Mouse (Mus musculus): ENCODE results near the gene Batf2.
"Not testable (repeated sequence)": the region's sequence is repeated elsewhere in the genome, so short reads cannot be mapped to it uniquely, and the experiment has no call there.

Gene Batf2

DNA sequence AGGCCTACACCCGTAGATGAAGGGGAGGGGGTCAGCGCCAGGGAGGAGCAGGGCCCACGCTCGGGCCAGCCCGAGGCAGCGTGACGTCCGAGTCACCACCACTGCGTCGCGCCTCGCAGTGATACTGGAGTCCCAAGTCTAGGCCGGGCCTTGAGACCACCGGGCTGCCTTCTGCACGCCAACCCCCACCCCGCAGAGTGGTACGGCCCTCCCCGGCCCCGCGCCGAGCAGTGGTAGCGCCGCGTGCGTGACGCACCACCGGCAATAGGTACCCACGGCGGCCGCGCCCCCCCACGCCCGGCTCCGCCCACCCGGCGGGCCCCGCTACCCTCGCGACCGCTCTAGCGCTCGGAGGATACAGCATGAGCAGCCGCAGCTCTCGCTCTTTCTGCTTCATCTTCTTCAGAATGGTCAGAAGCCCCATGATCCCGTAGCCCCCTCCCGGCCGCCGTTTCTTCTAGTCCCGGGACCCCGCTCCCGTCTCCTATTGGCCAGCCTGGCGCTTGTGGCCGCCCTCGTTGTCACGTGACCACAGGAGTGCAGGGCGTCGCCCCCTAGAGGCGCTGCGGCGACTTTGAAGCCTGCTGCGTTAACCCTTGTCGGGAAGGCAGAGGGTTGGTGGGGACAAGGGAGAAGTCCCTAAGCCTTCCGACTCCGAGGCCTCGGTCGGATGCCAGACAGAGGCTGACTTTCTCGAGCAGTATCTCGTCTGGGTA, at the start of gene Batf2:
Gene Batf2, plus strand, starts transcription at position 306 of the 716 bp plus-strand sequence.
- peak; percentile 91 for DNase-seq

DNA sequence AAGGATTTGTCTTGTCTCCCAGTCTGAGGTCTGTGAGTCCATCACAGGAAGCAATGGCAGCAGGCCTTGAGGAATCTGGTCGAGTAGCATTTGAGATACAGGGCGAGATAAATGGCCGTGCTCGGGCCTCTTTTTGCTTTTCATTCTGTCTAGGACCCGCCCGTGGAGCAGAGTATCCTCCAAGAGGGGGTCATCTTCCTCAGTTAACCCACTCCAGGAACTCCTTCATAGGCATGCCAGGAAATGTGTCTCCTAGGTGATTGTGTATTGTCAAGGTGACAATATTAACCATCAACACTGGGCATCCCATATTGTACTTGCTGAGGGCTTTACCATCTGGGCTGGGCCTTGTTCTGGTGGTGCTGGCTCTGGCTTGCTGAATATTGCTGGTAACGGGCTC, 46.7 kb upstream of the Batf2 start, which contains the start of gene AC131692.1:
Gene AC131692.1, plus strand, starts transcription at position 301 of the 400 bp plus-strand sequence.
- DNase-seq: no peak

DNA sequence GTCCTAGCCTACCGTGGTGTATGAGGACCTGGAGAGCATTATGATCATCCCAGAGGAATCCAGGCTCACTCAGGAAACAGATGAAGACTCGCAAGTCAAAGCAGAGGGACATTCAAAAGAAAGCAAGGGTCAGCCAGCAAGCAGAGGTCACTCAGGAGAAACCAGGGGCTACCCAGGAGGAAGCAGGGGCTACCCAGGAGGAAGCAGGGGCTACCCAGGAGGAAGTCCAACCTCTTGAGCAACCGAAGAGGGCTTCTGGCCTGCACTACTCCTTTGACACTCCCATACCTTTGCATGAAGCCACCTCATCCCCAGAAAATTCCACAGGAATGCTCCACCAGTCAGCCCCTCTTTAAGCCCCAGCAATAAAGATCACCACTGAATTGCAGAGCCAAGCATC, 42.9 kb upstream of the Batf2 start:
- DNase-seq: no peak

DNA sequence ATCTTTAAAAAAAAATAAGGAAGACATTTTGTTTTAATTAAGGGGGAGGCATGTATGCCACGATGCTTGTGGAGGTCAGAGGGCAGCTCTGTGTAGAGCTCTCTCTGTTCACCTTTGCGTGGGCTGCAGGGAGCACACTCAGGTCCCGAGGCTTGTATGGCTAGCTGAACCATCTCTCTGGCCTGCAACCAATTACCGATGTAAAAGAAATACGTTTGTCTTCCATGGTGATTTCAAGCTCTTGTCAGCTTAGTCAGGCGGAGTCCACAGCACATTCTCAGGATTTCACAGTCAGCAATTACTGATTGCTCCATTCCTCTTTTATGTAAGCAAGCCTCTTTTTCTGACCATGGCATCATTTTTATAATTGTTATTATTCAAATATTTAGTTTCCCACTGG, 39.6 kb upstream of the Batf2 start:
- no peak for DNase-seq

DNA sequence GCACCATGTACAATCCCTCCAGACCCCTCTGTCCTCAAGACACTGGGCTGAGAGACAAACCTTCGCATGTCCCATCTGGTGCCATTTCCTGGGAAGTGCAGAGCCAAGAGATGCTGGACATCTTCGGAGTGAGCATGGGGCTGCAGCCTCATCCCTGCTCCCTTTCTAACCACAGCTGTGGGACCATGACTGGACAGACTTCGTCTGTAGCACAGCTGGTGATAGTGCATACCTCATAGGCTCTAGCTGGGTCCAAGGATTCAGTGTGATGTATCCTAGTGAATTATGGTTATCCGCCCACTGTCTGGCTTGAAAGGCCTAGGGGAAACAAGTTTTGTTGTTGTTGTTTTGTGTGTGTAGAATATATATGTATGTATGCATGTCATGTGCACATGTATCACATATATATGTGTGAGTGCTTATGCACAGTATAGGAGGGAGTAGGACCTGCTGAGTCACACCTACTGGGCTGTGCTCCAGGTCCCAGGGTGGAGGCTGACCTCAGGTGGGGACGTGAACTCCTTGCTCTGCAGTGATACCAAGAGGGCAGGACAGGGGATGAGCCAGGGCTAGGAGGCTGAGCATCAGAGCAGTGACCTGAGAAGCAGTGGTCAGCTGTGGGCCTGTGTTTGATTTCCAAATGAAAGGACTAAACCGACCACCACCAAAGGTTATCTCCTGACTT, 38.5 kb upstream of the Batf2 start:
- DNase-seq: no peak

DNA sequence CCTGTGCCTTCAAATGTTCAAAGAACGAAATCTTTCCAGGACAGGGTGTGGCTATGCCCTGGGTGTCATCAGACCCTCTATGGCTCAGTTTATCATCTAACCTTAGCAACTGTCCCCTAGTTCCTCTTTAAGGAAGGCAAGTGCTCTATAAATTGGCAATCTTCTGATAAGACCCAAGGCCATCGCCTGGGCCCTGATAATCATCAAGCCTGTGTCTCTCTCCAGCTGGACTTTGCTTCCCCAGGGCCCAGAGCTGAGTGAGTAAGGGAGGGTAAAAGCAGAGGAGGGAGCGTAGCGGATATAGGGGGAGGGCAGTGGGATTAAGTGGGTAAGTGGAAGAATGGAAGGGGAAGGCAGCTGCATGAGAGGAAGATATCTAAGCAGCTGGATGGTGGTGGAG, 36.3 kb upstream of the Batf2 start:
- DNase-seq: no peak

DNA sequence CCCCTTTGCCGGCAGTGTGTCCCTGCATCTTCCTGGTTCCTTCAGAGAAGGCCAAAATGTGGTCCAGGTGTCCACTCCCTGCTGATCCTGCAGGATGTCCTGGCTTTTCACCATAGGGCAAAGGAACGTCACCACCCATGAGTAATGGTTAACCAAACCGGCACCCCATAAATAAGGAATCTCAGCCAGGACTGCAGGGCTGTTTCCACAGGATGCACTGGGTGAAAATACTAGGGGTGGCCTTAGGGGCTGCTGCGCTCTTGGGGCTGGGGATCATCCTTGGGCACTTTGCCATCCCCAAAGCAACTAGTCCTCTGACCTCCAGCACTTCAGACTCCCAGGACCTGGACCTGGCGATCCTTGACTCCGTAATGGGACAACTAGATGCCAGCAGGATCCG, 35.2 kb upstream of the Batf2 start, which contains the start of gene Naaladl1:
Gene Naaladl1, plus strand, starts transcription at position 197 of the 400 bp plus-strand sequence.
- DNase-seq: no peak

DNA sequence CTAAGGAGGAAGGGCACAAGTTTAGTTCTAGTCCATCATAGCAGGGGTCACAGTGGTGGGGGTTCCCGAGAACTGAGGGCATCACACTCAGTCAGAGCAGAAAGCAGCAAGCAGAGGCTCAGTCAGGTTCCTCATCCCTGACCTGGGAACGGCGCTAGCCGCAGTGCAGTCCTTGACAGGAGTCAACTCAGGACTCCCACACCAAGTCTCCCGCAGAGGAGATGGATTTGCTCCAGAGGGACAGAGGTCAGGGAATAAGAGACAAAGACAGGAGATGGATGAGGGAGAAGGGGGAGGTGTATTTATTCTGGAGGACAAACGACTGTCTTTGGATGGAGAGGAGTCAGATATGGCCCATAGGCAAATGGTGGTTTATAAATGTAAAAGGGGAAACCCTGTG, 27.7 kb upstream of the Batf2 start:
- no peak for DNase-seq

DNA sequence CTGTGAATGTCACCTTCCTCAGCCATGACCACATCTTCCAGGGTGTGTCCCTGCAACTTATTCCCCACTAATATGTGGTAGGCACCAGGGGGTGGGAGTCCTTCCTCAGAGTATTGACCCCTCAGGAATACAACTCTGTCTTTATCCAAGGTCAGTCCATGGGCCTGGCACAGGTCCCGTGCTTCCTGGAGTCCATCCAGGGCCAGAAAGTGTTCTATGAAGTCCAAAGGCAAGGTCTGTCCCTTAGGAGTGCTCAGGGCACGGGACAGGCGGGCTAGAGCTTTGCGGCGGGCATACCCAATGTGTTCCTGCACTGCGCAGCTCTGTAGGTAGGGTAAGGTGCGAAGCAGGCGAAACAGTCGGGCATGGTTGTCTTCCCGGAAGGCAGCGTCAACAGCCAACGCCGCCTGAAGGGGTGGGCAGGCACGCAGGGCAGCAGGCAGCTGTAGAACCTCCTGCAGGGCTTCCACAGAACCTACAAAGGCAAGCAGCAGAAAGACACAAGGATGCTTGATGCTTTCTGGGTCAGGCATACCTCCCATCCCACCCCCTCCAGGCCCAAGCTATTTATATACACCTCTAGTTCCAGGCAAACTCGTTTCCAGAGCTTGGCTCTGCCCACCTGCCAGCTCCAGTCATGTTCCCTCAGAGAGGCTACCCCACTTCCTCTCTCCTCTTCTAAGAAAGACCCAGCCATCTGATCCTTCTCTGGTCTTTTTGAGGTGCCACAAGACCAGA, 24.5 kb upstream of the Batf2 start:
- no peak for DNase-seq

DNA sequence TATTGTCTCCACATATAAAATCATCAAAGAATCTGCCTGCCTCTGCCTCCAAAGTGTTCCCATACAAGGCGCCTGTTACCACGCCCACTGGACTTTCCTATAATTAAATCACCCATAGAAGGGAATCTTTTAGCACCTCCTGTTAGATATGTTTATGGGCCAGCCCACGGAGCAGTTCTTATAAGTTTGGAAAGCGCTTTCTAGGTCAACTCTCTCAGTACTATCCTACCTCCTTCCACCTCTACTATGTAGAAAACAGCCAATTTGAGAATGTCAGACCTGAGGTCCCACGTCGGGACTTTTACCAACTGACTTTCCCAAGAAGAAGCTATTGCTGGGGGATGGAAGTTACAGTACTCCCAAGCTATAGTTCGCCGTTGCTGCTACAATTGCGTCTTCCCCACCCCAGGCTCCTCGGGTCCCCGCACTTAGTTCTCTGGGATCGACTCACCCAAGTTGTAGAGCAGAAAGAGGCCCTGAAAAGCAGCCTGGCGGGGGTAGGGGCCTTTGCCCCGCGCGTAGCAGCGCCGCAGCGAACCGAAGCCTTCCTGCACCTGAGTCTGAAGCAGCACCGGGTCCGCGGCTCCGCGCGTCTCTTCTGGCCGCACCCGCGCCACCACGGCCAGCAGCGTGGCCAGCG, 23.3 kb upstream of the Batf2 start:
- DNase-seq: no peak

DNA sequence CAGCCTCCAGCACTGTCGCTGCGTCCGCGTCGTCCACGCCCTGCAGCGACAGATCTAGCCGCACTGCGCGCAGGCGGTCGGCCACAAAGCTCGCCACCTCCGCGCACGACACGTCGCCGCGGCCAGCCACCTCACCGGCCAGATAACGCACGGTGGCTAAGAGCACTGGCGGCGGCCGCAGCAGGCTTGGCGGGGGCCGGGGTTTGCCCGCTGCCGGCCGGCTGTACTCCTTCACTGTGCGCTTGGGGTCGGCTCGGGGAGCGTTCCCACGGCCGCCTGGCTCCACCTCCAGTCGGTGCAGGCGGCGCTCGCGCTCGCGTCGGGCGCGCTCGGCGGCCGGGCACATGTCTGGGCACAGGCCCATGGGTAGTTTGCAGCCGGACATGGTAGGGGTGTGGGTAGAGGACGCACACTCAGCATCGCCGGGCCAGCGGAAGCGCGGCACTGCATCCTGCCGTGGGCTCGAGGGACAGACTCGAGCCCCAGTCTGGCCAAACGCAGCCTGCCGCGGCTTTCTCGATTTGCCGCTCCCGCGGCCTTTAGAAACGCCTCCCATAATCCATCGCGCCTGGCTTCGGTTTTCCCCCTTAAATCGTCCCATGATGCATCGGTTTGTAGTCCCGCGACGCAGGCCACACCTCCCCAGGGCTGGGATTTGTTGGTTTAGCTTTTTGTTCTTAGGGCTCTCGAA, 22.7 kb upstream of the Batf2 start, which contains the start of gene Sac3d1:
Gene Sac3d1, minus strand, starts transcription at position 665 of the 691 bp plus-strand sequence.
- peak; percentile 86 for DNase-seq

DNA sequence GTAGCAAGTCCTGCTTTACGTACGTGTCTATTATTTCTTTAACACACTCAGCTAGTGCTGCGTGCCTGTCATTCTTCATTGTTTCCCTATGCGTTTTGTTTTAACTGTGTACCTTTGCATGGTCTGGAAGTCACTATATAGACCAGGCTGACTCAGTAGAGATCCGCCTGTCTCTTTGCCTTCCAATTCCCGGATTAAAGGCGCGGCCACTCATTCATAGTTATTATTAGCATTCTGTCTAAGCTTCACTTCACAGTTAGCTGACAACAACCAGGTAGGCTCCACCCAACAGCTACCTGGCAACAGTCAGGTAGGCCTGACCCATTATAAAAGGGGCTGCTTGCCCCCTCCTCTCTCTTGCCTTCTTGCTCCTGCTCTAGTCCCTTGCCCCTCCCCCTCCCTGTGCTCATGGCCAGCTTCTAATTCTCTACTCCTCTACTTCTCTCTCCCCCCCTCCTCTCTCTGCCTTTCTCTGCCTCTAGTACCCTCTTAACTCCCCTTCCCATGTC, 22.1 kb upstream of the Batf2 start:
- no peak for DNase-seq

DNA sequence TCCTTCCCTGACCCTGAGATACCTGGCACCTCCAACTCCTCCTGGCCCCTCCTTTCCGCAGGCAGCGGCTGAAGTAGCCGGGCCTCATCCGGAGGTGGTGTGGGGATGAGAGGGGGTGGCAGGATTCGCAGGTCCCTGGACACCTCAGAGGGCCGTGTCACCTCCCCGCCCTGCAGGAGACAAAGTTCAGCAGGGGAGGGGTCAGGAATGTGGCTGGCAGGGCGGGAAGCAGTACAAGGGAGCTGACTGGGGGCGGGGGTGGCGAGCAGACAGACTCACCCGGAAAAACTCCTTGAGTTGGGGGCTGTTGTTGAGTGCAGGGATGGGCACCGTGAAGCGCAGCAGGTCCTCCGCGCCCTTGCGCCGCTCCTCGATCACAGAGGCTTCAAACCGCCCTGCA, 19.0 kb upstream of the Batf2 start:
- no peak for DNase-seq

DNA sequence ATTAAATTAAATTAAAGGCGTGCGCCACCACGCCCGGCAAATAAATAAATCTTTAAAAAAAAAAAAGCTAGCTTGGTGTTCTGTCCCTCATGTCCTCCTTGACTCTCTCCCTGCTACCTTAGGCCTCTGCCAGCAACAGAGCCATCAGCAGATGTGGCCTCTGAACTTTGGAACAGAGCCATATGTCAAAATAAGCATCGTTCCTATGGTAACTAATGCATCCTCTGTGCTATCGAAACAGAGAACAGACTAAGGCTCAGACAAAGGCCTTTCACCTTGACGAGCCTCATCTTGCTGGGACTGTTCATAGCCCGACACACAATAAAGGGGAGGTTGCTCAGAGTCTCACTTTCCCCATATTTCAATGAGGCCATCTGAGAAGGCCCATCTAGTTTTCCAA, 17.5 kb upstream of the Batf2 start:
- DNase-seq: no peak

DNA sequence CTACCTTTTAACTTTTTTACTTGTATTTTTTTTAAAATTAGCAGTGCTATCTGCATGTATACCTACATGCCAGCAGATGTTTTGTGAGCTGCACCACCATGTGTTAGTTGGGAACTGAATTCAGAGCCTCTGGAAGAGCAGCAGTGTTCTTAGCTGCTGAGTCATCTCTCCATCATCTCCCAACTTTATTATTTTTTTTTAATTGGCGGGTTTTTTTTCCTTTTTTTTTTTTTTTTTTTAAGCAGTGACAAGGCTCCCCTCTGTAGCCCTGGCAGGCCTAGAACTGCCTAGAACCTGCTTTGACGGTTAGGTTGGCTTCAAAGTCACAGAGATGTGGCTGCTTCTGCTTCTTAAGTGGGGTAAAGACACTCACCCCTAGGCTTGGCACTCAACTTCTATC, 15.9 kb upstream of the Batf2 start:
- no peak for DNase-seq

DNA sequence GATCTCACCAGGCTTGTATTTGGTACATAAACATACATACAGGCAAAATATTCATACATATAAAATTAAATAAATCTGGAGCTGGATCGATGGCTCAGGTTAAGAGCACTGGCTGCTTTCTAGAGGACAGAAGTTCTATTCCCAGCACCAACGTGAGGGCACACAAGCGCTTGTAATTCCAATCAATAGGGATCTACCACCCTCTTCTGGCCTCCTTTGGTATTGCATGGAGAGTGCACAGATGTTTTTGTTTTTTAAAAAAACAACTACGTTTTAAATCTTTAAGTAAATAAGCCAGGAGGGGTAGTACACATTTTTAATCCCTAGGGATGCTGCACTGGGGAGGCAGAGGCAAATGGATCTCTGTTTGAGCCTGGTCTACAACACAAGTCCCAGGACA, 14.5 kb upstream of the Batf2 start:
- DNase-seq: peak; percentile 74

DNA sequence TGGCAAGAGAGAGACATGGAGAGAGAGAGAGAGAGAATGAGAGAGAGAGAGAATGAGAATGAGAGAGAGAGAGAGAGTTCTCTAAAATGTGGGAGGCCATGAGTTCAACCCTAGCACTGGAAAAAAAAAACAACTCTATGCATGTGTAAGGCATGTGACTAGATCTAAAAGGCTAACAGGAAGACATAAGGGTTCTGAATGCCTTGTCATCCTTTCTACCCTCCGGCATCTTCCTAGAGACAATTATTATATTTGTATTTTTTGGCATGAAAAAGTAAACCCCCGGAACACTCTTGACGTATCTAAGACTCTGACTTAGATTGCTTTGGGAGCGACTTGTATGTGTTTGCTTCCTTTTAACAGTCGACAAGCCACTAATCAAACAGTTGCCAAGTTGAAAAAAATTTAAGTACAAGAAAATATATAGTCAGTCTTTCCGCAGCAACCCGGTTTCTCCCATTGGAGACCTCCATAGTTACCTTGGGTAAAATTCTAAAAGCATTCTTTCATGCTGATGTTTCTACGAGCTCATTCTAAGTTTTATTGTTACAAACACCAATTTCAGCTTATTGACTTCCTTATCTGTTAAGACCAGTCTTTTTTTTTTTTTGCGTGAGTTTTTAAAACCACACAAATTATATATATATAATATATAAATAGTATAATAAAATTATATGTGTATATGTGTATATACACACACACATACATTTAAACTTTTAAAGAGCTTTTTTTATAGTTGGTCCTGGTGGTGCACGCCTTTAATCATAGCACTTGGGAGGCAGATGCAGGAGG, 13.8 kb upstream of the Batf2 start:
- no peak for DNase-seq

DNA sequence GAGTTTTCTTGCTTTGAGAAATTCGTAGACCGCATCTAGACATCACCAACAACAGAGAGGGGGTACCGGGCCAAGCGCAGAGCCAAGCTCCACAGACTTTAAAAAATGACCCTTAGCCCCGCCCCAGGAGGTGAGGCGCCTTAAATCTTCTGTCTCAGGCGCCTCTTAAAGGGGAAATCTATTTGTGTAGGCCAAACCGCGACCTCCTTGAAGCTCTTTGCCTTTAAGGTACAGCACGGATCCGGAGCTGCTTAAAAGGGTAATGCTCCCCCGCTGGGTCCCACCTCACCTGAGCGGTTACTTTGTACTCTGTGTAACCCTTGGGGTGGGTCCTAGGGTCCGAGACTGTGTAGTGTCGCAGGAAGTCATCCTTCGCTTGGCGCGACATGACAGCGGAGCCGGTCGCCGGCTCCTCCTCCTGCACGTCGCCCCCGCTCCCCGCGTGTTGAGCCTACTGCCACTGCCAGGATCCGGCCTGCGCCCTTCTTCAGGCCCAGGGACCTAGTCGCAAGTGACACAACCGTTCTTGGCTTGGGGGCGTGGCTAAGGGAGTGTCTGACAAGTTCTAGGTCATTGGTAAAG, 12.9 kb upstream of the Batf2 start, which contains the start of gene Snx15:
Gene Snx15, minus strand, starts transcription at position 545 of the 582 bp plus-strand sequence.
- DNase-seq: peak; percentile 97

DNA sequence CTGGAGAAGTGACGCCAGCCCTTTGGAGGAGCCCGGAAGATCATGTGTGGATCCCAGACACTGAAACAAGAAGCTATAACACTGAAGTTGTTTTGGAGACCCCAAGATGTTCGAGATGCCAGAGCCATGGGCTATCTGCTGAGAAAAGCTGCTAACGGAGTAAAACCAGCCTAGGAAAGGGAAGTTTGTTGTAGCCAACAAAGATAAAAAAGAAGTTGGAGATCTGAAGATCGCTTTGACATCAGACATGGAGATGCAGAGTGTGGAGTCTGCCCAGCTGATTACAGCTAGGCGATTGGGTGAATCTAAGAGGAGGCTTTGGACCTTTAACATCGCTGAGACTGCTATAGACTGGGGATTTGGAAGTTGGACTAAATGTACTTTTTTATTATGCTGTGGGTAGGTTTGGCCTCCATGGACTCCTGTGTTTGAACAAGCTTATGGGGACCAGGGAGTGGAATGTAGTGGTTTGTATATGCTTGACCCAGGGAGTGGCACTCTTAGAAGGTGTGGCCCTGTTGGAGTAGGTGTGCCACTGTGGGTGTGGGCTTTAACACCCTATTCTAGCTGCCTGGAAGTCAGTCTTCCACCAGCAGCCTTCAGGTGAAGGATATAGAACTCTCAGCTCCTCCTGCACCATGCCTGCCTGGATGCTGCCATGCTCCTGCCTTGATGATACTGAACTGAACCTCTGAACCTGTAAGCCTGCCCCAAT, 10.2 kb upstream of the Batf2 start:
- DNase-seq: not testable (repeated sequence)

DNA sequence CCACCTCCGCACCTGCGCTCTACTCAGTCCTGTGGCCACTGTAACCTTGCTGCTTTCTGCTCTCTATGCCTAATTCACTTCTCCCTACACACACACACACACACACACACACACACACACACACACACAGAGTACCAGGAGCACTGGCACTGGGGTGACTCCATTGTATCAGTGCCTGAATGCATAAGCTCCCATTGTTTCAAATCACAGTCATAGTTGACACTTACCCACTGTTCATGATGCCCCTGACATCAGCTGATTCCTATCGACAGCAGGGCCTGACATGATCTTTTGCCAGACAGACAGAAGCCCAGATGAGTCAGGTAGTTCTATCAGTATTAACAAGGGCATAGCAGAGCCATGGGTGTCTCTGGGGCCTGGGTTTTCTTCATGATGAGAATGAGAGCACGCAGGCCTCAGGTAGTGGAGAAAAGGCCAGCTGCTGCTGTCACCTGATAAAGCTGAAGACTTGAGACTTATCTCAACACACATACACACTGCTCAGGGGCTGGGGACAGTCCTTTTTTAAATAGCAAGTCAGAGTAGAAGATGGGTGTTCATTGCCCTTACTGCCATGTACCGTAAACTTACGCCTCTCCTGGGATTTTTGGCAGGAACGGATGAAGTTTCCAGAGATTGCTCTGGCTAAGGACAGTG, 8.5 kb upstream of the Batf2 start:
- no peak for DNase-seq

Data from lung, postnatal 14 days (tissue).